Mouse (Mus musculus): ENCODE results near the gene Gde1.

DNA sequence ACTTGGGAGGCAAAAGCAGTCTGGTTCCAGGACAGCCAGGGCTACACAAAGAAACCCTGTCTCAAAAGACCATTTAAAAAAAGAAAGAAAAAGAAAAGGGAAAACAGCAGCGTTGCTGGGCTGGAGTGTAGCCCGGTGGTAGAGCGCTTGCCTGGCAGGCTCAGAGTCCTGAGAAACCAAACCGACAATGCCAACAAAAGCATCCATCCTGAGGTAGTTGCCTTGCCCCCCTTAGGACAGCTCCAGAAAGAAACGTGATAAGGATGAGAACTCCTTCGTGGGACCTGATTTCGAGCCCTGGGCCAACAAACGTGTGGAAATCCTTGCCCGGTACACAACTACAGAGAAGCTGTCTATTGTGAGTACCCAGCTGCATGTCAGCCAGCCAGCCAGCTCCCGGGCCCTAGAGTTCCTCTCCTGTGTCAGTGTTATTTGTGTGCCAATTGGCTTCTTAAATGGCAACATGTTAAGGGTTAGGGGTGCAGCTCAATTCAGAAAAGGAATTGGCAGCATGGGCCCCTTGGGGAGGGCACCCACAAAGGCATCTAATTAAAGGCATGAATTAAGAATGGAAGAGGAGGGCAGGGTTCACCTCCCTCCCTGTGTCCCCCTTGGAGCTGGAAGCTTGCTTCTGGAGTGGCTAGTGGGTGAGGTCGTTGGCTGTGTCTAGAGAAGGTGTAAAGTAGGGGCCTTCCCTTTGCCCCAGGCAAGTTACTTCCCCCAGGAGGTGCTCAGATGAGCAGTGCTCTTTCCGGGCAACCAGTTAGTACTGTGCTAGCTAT, 42.5 kb upstream of the Gde1 start:
- no peak for TF ChIP-seq GATA1 (IDR thresholded peaks at IDR 0.05; ENCODE audit: borderline replicate concordance, low read length)
- no peak for TF ChIP-seq FLI1 (IDR thresholded peaks at IDR 0.05; ENCODE audit: low read length)
